Mouse (Mus musculus): ENCODE measurements at regions not wholly inside any gene's neighbourhood (a gene's known extent, or its start where the extent isn't known, plus 50 kb on each side); places are given as distances from the start of the nearest gene placed in this dataset.
A peak's percentile ranks its signal among the peaks of the same experiment; 100 is the strongest.

DNA sequence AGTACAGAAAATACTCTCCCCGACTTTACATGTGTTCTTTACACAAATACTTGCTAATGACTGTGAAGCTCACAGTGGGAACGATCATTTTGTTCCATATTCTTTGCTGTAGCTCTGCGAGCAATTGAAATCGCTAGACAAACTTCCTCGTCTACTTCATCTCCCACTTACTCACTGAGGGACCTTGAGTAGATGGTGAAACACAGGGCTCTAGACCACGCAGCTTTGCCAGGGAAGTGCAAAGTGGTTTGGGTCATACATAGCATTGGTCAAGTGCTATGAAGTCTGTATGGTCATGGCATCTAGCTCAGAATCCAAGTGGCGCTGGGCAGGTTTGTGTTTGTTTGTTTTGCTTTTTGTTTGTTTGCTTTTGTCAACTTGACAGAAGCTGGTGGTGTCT, 1174.0 kb upstream of the A1bg start:
- Histone ChIP-seq H3K36me3 (ENCODE audit: control insufficient read depth, insufficient read depth, low read length) (no peaks in the 10 kb centered on the region), H3K4me1 (ENCODE audit: control insufficient read depth, insufficient read depth, insufficient read length) (peaks cover 9% of the 10 kb centered on the region; the same call in 1 of the 2 replicates), H3K27me3 (ENCODE audit: control insufficient read depth, insufficient read depth, low read length) (no peaks in the 10 kb centered on the region), H3K27ac (ENCODE audit: insufficient read depth, low read length) (no peak overlapping the region), H3K4me3 (ENCODE audit: extremely low read depth, insufficient read depth, insufficient read length) (no peak overlapping the region)
- no peak for TF ChIP-seq CTCF (IDR thresholded peaks at IDR 0.05; ENCODE audit: extremely low read depth, insufficient read depth, insufficient read length, insufficient replicate concordance)
- TF ChIP-seq POLR2A (IDR thresholded peaks at IDR 0.05; ENCODE audit: low read depth, low read length), result no peak
- WGBS, result 84% methylated on average over 7 of the region's 7 CpGs
- no peak for DNase-seq (ENCODE audit: low read depth in 1 of 2, low spot score in 2 of 2)

DNA sequence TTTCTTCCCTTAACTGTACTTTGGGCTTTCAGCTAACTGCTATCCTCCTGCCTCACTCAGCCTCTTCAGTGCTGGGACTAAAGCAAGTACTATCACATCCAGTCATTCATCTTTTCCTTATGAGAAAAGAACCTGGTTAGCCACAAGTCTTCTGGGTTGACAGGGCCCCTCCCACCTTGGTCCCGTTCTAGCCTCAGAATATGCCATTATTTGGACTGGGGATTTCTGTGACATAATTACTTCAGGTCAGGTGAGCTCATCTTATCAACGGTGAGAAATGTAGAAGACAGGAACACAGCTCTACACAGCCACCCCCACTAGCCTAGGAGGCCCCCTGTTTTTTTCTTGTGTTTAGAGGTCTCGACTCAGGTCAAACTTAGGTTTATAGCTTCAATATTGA, 1172.4 kb upstream of the A1bg start:
- Histone ChIP-seq H3K4me3 (ENCODE audit: extremely low read depth, insufficient read depth, insufficient read length) (no peak overlapping the region), H3K4me1 (ENCODE audit: control insufficient read depth, insufficient read depth, insufficient read length) (peaks cover 10% of the 10 kb centered on the region; the same call in 1 of the 2 replicates), H3K36me3 (ENCODE audit: control insufficient read depth, insufficient read depth, low read length) (no peaks in the 10 kb centered on the region), H3K27me3 (ENCODE audit: control insufficient read depth, insufficient read depth, low read length) (no peaks in the 10 kb centered on the region), H3K27ac (ENCODE audit: insufficient read depth, low read length) (no peak overlapping the region)
- 85% methylated on average over 3 of the region's 3 CpGs for WGBS
- TF ChIP-seq CTCF (IDR thresholded peaks at IDR 0.05; ENCODE audit: extremely low read depth, insufficient read depth, insufficient read length, insufficient replicate concordance) (no peak), POLR2A (IDR thresholded peaks at IDR 0.05; ENCODE audit: low read depth, low read length) (no peak)
- no peak for DNase-seq (ENCODE audit: low read depth in 1 of 2, low spot score in 2 of 2)

DNA sequence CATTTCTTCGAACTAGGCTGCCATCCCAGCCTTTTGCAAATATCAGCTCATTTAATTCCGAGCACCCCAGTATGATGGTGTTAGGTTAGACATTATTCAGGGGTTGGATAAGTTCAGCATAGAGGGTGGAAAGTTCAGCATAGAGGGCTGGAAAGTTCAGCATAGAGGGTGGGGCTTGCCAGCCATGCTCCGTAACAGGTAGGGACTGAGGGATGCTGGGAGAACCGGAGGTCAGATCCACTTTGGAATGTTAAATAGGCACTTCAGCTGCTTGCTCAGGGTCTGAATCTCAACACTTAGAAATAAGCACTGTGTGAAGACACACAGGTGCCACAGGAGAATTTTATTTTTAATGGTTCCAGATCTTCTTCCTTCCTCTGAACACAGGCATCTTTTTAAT, 1170.9 kb upstream of the A1bg start:
- H3K36me3 ChIP-seq (ENCODE audit: control insufficient read depth, insufficient read depth, low read length), result no peaks in the 10 kb centered on the region
- no peak overlapping the region for H3K4me3 ChIP-seq (ENCODE audit: extremely low read depth, insufficient read depth, insufficient read length)
- H3K4me1 ChIP-seq (ENCODE audit: control insufficient read depth, insufficient read depth, insufficient read length), result peaks cover 10% of the 10 kb centered on the region; the same call in 1 of the 2 replicates
- TF ChIP-seq POLR2A (IDR thresholded peaks at IDR 0.05; ENCODE audit: low read depth, low read length), result no peak
- TF ChIP-seq CTCF (IDR thresholded peaks at IDR 0.05; ENCODE audit: extremely low read depth, insufficient read depth, insufficient read length, insufficient replicate concordance), result no peak
- no peak overlapping the region for H3K27ac ChIP-seq (ENCODE audit: insufficient read depth, low read length)
- WGBS, result 93% methylated on average over 4 of the region's 4 CpGs
- no peaks in the 10 kb centered on the region for H3K27me3 ChIP-seq (ENCODE audit: control insufficient read depth, insufficient read depth, low read length)
- no peak for DNase-seq (ENCODE audit: low read depth in 1 of 2, low spot score in 2 of 2)

DNA sequence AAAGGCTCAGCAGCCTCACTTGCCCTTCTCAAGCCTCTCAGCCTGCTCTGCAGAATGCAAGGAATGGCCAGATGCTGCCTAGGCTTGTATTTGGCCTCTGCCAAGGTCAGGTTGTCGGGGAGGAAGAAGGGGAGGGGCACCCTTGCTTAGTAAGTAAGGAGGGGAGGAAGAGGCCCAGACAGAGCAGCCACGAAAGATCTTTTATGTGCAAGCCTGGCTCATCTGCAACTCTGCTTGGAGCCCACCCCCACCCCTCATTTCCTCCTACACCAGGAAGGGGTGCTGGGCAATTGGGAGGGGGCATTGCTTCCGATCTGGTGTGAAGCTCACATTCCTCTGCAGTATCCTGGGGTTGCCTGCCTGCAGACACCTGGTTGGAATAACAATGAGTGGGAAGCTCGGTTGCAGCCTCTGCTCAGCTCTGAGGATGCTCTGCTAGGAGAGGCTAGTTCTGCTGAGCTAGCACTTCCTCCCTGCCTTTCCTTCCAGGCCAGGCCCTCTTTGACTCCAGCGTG, 1169.9 kb upstream of the A1bg start:
- no peaks in the 10 kb centered on the region for H3K27me3 ChIP-seq (ENCODE audit: control insufficient read depth, insufficient read depth, low read length)
- H3K36me3 ChIP-seq (ENCODE audit: control insufficient read depth, insufficient read depth, low read length), result no peaks in the 10 kb centered on the region
- H3K4me1 ChIP-seq (ENCODE audit: control insufficient read depth, insufficient read depth, insufficient read length), result peaks cover 10% of the 10 kb centered on the region; the same call in 1 of the 2 replicates
- H3K4me3 ChIP-seq (ENCODE audit: extremely low read depth, insufficient read depth, insufficient read length), result no peak overlapping the region
- TF ChIP-seq POLR2A (IDR thresholded peaks at IDR 0.05; ENCODE audit: low read depth, low read length), result no peak
- no peak for TF ChIP-seq CTCF (IDR thresholded peaks at IDR 0.05; ENCODE audit: extremely low read depth, insufficient read depth, insufficient read length, insufficient replicate concordance)
- WGBS, result 32% methylated on average over 5 of the region's 5 CpGs
- peak overlapping the region; percentile 16; the same call in 1 of the 2 replicates for H3K27ac ChIP-seq (ENCODE audit: insufficient read depth, low read length)
- DNase-seq (ENCODE audit: low read depth in 1 of 2, low spot score in 2 of 2), result peak in 1 of 2 experiments; percentile 31

DNA sequence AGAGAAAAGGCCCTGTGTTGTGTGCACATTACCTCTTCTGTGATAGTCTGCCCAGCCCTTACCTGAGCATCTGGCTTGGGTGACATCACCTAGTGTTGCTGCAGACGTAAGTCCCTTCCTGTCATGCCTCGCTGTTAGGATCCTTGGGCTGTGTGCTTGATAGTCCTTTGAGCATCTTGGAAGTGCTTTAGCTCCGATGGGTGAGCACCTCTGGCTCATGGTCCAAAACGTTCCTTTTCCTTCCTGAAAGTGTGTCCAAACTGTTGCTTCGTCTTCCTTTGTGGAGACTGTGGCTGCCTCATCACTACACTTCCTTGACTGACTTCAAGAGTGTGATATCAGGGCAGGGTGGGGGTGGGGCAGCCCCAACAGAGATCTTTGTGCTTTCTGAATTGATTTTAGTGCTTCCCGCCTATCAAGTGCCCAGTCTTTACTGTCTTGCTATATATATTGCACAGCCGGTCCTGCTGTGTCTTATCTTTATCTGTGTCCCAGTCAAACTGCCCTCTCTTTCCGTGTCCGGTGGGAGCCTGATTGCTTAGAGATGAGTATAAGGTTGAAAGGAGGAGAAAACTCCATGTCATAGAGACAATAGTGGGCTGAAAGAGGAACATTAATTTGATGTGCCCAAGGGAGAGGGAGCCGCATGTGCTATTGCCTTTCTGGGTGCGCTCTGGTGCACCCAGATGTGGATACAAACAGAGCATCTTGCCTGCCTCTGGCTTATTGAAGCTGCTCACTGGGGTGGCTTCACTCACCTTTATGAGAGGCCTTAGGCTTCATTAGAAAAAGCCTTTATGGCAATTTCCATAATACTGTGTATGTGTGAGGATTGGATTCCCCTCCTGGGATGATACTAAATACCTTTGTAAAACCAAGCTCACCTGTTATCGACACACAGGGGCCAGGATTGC, 1169.2 kb upstream of the A1bg start:
- H3K36me3 ChIP-seq (ENCODE audit: control insufficient read depth, insufficient read depth, low read length), result no peaks in the 10 kb centered on the region
- WGBS, result 77% methylated on average over 12 of the region's 12 CpGs
- no peaks in the 10 kb centered on the region for H3K27me3 ChIP-seq (ENCODE audit: control insufficient read depth, insufficient read depth, low read length)
- H3K4me1 ChIP-seq (ENCODE audit: control insufficient read depth, insufficient read depth, insufficient read length), result peaks cover 10% of the 10 kb centered on the region; the same call in 1 of the 2 replicates
- H3K4me3 ChIP-seq (ENCODE audit: extremely low read depth, insufficient read depth, insufficient read length), result no peak overlapping the region
- DNase-seq (ENCODE audit: low read depth in 1 of 2, low spot score in 2 of 2), result no peak
- no peak overlapping the region for H3K27ac ChIP-seq (ENCODE audit: insufficient read depth, low read length)
- TF ChIP-seq CTCF (IDR thresholded peaks at IDR 0.05; ENCODE audit: extremely low read depth, insufficient read depth, insufficient read length, insufficient replicate concordance) (no peak), POLR2A (IDR thresholded peaks at IDR 0.05; ENCODE audit: low read depth, low read length) (no peak)

DNA sequence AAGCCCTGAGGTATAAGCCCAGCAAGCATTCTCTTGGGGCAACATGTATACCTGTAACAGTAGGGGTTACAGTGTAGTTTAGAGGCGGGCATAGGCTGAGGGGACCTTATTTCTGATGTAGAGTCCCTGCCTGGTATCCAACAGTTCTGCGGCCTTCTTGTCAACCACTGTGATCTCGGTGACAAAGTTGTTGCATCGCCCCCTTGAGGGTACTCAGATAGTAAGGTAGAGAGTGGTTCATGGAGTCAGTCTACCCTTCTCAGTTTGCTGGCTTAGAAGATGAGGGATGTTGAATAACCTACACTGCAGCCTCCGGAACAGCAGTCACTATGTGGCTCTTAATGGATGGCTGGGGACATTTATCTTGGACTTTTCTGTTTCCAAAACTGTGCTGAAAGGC, 1168.3 kb upstream of the A1bg start:
- no peak for TF ChIP-seq CTCF (IDR thresholded peaks at IDR 0.05; ENCODE audit: extremely low read depth, insufficient read depth, insufficient read length, insufficient replicate concordance)
- TF ChIP-seq POLR2A (IDR thresholded peaks at IDR 0.05; ENCODE audit: low read depth, low read length), result no peak
- Histone ChIP-seq H3K4me3 (ENCODE audit: extremely low read depth, insufficient read depth, insufficient read length) (no peak overlapping the region), H3K27me3 (ENCODE audit: control insufficient read depth, insufficient read depth, low read length) (no peaks in the 10 kb centered on the region), H3K27ac (ENCODE audit: insufficient read depth, low read length) (no peak overlapping the region), H3K4me1 (ENCODE audit: control insufficient read depth, insufficient read depth, insufficient read length) (peaks cover 10% of the 10 kb centered on the region; the same call in 1 of the 2 replicates), H3K36me3 (ENCODE audit: control insufficient read depth, insufficient read depth, low read length) (no peaks in the 10 kb centered on the region)
- DNase-seq (ENCODE audit: low read depth in 1 of 2, low spot score in 2 of 2), result no peak
- WGBS, result 93% methylated on average over 5 of the region's 5 CpGs

Data from spleen, adult 2 months (tissue).